Mouse (Mus musculus) retina, postnatal 1 day (tissue): ENCODE results near the gene Gpr146.
A peak's percentile ranks its signal among the peaks of the same experiment; 100 is the strongest.

Source experiments
- DNase-seq: peaks from one replicate; pipeline ENCODE4 v3.0.0-alpha.2; 2012

The Gpr146 gene

DNA sequence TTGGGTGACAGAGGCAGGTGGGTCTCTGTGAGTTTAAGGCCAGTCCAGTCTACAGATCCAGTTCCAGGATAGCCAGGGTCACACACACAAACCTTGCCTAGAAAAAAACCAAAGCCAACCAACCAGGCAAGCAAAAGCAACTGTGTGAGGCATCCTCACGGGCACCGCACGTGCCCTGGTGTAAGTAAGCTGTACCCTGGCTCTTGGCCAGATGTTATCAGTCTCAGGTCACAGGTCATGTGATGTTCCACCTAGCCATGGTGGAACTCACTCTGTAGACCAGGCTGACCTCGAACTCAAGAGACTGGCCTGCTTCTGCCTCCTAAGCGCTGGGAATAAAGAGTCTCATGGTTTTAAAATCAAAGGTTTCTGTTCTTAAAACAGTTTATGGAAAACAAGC, 18.3 kb upstream of the Gpr146 start:
- no peak for DNase-seq

DNA sequence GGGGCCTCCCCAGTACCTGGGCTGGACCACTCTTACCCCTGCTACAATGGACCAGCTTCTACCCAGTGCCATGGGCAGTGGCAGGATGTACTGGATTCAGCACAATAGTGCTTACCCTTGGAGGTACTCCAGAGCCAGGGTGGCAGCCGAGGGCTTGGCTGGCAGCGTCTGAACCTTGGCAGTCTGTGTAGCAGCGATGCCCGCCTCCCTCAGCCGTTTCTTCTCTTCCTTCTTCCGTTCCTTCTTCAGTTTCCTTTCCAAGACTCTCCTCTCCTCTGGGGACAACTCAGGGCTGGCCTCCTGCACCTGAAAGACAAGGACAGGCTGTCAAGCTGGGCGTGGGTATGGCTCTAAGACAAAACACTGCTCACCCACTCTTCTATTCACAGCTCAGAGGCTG, 13.6 kb upstream of the Gpr146 start:
- DNase-seq, result no peak

DNA sequence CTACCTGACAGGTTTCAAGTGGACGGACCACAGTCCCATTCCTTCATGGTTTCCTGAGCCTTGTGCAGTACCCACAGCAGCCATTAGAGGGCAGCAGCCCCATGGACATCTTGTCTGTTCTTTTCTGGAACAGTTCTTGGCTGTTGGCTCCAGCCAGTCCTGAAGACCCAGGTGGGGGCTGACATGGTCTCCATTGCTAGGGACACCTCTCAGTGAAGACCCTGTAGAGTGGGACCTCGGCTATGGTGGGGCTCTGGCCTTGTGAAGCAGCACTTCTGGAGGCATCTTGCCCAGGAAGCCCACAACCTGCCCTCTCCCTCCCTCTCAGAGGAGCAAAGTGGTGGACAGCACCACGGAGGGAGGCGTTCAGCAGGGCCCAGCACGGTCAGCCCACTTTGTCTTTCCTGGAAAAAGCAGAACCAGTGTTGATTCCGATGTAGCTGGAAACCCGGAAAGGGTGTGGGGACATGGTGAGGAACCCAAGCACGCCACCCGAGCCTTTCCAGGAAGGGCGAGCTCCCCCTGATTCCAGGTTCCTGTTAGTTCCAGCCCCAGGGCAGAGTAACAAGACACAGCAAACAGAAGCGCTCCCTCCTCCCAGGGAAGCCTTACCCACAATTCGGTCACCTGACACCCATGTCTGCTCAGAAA, 13.1 kb upstream of the Gpr146 start:
- DNase-seq, result peak; percentile 86

DNA sequence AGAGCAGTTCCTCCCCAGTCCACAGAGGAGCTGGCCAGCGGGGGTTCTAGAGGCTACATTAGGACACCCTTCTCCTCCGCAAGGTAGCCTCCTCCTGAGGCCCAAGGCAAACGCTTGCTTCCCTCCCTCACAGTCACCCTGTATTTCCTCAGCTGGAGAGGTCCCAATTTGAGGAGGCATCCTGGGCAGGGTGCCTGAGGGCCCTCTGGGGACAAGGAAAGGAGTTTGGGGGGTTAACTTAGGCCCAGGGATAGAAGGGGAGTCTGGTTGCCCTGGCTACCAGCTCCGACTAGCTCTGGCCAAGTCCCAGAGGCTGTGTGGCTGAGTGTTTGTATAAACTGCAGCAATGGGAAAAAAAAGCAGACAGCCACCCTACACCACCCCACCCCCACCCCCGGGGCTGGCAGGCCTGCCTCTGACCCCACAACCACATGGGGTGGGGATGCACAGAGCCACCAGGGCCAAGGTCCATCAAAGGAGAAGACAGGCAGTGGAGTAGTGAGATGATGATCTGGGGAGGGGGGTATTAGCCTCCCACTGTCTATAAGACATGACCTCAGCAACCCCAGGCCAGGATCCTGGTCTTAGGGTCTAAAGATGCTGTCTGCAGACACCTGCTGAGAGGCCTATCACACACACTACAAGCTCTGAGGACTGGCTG, 12.5 kb upstream of the Gpr146 start:
- no peak for DNase-seq

DNA sequence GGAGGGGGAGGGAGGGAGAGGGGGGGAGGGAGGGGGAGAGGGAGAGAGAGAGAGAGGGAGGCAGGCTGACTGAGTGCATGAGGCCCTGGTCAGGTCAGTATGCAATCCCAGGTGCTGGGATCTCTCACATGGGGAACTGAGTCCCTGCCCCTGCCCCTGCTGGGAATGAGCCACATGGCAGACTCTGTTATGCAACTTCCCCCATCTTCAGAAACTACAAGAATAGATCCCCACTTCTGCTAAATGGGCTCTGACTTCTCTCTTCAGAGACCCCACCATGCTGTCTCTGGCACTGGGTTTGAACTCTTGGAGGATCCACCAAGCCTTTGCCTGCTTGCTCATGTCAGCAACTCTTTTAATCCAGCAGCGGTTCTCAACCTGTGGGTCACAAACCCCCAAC, 11.7 kb upstream of the Gpr146 start:
- DNase-seq, result no peak

DNA sequence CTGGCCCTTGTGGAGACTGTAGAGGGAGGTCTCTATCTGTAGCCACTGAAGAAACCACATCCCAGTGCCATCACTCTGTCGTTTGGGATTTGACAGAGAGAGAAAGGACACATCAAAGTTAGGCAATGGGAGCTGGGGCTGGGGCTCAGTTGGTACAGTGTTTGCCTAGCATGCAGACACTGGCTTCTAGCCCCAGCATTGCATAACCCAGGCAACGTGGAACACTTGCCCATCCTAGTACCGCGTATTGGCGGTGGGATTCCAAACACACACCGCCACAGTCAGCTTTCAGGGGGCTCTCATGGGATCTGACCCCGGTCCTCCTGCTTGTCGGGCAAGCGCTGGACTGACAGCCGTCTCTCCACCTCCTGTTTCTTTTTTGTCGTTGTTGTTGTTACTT, 11.0 kb upstream of the Gpr146 start:
- no peak for DNase-seq

DNA sequence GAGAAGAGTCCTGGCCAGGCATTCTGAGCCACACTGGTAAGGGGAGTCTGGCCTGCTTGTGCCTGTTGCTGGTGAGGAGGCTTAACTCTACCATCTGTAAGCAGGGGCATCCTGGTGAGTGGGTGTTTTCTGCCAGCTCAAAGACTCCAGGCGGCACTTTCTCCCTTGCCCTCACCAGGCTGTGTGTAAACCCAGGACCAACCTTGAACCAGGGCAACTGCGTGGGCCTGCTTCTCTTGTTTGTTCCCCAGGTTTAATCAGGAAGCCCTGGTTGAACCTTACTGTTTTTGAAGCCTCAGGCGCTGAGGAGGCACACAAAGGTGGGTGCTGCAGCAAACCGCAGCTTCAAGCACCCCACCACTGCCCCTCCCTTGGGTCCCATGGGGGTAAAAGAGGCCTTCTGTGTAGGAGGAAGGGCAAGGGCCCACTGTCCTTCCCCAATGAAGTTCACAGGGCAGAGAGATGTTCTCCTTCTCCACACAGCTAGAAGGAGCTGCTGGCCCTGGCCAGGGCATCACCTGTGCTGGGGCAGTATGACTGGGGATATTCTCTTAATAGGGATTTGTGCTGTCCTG, 9.5 kb upstream of the Gpr146 start:
- no peak for DNase-seq

DNA sequence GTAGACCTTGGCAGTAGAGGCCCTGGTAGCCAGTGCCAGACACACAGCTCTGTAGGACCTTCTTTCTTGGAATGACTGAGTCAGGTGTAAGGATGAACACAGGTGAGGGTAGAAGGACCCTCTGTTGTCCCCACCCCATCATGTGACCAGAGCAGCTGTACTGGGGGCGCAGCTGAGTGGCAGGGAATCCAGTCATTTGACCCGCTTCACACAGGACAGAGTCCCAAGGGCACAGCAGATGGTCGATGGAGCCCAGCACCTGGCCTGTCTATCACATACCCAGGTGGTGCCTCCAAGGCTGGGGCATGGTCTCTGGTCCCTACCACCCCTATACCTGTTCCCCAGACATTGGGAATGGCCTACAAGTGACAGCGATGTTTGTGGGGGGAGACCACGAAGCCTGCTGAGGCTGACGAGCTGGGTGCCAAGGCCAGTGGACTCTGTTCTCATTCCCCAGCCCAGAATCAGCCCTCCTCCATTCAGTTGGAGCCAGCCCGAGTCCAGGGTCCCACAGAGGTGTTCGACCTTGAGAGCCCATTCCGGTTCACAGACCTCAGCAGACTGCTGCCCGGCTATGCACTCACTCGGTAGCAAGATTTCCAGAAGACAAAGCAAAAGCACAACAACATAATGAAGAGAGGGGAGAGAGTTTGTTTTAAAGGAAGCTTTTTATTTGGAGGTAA, 8.7 kb upstream of the Gpr146 start:
- DNase-seq, result no peak

DNA sequence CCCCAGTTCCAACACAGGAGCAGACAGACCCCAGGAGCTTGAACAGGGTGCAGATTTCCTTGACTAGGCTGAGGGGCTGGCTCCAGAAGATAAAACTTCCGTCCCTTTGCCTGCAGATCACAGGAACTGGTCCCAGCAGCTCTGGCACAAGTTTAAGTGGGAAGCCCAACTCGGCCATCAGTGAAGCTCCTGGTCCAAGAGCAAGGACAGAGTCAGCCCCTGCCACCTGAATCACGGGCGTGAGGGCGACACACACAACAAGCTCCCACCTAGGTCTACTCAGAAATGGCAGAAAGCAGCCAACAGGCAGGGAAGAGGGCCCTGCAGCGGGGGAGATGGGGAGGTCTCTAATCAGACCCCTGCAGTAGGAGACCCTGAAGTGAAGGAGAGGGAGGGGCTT, 7.2 kb upstream of the Gpr146 start:
- DNase-seq, result no peak

DNA sequence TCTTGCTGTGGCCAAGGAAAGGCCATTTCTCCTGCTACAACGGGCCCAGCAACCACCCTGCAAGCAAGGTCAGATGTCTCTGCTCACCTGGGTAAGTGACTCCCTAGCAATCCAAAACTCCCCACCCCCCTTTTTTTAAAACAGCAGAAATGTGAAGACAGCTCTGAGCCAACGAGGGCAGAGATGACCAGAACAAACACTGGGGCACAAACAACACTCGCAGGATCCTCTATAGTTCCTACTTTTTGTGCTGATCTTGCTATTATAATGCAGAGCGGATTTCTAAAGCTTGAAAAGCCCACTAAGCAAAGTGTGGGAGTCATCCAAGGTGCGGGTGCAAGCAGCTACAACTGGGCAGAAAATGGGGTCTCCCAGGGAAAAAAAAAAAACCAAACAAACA, 6.4 kb upstream of the Gpr146 start:
- no peak for DNase-seq

DNA sequence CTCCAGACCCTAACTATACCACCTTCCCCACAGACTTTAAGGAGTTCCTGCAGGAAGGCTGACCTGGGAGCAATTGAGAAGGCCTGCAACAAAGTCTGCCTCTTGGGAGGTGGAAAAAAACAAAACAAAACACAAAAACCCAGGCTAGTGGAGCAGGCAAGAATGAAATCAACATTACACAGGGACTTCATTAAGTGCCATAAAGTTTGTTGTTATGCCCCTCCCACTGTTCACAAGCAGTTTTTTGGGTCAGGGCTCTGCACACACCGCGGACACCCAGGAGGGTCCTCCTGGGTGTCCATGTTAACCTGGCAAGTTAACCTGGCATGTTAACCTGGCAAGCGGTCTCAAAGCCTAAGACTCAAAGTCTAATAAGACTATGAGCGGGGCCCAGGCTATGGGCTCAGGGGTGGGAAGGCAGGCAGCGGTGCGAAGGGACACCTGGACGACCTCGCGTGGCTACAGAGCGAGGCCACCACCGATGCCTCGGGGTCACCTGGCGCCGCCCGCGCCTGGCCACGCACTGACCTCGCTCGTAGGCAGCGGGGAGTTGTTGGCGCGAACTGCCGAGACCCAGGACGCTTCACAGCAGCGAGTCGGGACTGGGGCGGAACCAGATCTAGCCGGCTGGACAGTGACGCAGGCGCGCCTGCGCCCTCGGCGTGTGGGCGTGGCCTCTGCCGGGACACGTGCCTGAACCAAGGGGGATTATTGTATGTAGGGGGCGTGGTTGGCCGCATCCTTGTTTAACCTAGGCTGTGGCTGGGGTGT, 5.7 kb upstream of the Gpr146 start:
- peak; percentile 94 for DNase-seq

DNA sequence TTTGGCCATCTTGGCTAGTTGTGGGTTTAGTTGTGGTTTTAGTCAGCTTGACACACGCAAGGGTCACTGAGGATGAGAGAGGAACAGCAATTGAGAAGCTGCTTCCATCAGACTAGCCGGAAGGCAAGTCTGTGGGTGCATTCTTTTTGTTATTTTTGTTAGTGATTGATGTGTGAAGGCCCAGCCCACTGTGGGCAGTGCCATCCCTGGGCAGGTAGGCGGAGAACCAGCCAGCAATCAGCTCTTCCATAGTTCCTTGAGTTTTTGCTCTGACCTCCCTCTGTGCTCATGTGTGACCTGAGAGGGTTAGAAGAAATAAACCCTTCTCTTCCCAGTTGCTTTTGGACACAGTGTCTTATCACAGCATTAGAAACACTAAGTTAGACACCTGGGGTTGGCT, 4.4 kb upstream of the Gpr146 start:
- no peak for DNase-seq

DNA sequence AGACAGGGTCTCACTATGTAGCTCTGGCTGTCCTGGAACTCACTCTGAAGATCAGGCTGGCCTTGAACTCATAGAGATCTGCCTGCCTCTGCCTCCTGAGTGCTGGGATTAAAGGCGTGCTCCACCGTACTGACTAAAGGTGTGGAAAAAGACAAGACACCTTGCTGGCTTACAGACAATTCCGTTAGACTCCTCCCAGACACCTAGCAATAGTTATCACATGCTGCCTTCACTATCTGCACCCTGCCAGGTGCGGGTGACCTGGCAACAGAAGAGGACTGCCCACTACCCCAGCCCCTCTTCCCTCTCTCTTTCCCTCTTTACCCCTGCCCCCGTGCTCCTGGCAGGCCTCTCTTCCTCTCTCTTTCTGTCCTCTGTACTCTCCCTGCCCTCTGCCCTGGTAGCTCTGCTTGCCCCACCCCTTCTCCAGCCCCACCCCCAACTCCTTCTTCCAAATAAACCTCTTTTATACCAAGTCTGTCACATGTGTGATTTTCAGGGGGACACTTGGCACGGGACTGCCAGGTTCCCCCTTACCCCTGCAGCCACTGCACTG, 3.5 kb upstream of the Gpr146 start:
- no peak for DNase-seq

DNA sequence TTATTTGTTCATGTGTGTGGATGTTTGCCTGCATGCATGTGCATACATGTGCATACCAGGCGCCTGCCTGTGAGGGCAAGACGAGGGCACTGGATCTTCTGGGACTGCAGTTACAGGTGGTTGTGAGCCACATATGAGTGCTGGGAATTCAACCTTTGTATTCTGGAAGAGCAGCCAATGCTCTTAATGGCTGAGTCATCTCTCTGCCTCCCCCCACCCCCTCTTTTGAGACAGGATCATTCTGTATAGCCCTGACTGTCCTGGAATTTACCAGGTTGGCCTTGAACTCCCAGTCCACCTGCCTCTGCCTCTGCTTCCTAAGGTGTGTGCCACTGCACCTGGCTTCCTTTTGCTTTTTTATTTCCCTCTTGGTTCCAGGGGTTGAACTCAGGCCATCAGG, 2.7 kb upstream of the Gpr146 start:
- DNase-seq, result no peak

DNA sequence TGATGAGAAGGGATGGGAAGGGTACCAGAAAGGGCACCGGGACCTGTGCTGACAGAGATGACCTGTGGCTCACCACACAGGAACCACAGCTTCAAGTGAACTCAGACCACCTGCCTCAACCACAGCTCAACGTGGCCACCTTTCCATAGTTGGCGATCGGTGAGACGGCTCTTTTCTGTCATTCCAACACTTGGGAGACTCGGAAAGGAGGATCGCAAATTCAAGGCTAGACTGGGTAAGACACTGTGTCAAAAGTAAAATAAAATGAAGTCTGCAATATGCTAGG, 717 bp downstream of the Gpr146 start:
- no peak for DNase-seq

DNA sequence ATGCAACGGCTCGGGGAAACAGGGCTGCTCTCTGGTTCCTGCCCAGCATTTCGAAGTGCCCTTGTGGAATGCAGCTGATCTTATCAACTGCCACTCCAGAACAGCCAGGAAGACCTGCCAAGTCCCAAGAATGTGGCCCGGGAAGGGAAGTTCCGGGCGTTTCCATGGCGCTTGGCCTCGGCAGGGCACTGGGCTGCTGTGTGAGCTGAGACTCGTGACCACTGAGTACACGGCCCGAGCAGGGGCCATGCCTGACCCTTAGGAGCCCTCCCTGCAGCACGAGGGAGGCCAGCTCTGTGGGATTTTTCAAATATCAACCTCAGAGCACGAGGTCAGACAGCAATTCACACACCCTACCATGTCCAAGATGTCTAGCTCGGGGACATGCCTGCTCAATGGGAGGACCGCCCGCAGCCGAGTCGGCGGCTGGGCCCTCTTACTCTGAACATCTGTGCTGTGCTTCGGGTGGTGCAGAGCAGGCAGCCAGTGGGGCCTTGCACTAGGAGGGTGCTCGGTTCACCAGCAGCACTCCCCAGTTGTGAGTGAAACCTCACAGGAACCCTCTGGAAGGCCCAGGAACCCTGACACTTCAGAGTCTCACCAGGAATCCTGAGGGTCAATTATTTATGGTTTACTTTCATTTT, 1.6 kb downstream of the Gpr146 start:
- peak; percentile 45 for DNase-seq

DNA sequence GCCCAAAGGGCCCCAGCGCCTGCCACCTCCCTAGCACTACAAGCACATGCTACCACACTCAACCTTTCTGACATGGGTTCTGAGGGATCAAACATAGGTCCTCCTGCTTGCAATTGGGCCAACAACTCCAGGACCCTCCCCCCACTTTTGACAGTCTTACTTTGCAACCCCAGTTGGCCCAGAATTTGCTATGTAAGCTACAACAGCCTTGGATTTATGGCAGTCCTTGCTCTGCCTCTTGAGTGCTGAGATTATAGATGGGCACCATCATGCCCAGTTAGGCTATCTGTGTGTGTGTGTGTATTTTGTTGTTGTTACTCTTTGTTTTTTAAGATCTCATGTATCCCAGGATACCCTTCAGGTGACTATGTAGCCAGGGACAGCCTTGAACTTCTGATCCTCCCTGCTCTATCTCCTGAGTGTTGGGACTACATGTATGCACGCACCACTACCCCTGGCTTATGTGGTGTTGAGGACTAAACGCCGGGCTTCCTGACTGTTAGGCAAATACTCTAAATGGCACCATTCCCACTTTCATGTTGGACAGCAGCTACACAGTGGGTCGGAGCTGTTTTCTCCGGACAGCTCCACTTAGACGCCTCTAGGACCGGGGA, 2.4 kb downstream of the Gpr146 start:
- no peak for DNase-seq

DNA sequence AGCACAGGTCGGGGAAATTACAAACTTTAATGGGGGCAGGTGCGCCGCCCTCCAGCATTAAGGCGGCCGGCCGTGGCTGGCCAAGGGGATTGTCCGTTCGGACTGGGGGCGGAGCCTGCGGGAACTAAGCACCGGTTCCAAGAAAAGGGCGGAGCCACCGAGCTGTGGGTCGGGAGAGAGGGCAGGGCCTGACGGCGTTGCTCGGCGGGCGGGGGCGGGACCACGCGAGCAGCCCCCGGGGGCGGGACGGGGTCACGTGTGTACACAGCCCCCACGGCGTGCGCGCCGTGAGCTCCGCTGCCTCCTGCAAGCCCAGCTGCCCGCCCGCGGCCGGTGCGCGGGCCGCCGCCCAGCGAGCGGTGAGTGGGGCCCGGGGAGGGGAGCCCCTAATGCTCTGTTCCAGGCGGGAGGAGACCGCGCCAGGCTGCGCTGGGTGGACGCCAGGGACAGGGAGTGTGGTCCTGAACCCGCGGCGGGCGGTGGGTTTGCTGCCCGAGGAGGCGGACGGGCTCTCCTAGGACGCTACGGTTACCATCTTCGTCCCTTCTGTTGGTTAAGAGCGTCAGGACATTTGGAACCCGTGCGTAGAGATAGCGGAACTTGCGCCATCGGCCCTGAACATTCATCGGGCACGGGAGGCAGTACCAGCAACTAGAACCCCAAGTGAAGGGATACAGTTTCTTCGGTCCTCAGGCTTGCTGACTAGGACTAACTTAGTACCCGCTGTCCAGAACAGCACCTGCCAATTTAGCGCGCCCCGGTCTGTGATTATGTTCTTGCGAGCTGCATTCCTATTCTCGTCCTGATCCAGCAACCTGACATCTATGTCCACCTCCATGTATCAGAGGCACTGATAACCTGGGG, 3.1 kb downstream of the Gpr146 start:
- DNase-seq, result peak; percentile 96

DNA sequence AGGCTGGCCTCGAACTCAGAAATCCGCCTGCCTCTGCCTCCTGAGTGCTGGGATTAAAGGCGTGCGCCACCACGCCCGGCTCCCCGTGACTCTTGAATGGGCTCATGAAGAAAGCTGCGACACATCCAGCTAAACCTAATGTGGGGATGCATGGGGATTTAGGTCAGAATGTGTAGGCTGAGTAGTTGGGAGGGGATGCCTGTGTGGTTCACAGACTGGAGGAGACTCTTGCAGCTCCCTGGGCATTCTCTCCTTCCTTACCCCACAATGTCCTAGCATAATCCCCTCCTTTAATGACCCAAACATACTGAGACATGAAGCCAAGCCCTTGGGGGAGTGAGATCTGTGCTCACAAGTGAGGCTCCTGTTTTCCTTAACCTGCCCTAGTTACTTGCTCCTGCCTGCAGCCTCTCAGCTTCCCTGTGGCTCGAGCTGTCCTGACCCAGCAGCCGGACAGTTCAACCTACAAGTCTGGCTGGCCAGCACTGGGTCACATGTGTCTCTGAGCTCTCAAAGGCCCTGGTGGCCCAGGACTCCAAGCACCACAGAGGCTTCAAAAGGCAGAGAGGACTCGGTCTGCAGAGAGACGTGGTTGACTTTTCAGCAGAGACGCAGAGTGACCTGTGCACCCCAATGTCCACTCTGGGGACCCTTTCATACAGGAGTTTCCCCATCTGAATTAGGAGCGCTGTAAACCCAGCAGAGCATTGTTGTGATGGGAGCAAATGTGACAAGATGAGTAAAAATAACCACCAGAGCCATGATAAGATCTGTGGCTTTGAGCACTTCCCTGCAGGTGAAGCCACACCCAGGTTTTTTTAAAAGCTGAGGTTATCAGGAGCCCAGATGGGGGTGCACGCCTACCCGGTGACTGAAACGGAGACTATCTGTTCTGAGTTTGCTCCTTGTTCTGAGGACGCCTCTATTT, 4.4 kb downstream of the Gpr146 start:
- peak; percentile 36 for DNase-seq

DNA sequence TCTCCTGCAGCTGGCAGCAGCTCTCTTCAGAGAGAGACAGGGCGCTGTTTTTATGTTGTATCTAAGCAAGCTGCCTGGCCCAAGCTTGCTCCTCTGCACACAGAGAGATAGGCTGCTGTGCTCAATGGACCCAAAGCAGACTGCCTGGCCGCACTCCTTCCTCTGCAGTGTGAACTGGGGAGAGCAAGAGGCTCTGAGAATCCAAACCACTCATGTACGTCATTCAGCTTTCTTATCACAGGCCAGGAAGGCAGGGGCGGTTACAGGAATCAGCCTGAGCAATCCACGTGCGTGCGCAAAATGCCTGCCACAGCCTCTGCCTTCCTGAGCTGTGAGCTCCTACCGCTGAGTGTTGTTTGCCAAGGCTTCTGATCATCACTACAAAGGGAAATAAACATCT, 5.3 kb downstream of the Gpr146 start:
- peak; percentile 35 for DNase-seq
